Comparison of ENCODE assay signal across 9 mouse cellular contexts in the genomic region with DNA sequence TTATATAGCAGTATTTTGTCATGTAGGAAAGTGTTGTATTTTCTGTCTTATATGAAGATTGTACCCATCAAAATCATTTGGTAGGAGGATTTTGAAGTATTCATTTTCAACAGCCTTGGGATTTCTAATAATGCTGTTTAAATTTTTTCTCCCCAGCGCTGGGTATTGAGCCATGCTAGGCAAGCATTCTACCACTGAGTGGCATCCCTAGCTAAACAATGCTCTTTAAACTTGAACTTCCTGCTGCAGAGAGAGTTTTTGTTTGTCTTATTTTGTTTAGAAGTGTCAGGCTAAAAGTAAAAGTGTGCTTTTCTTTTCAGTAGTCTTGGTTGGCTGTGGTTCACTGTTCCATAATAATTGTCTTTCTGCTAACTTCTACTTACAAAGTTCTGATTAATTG. TPM values are rescaled to one million over a fixed set of nuclear protein-coding genes. Genes with fewer than 3 reads are reported as not detected.
DNase-seq lines count a peak whose midpoint lies in the region; ATAC-seq lines count a peak whose summit lies in the region.
"Had no signal": no experiment of that assay in that cellular context is flagged by ENCODE, and none has a peak within 500 bp of the region (broad histone marks: within the 10 kb centered on the region; RNA-seq: fewer than 3 reads in every experiment).

No protein-coding gene starts in this region.

- ATAC-seq in CD4-positive, CD25-positive, alpha-beta regulatory T cell, adult 4 months: no peak
- ATAC-seq in neural tube, embryonic 12.5 days (ENCODE audit: low FRiP score, low read depth): no peak
- ATAC-seq in liver, embryonic 12.5 days: no peak

- no peaks in the 10 kb centered on the region for H3K27me3 ChIP-seq in neural tube, embryonic 12.5 days (replicated peaks)
- no peaks in the 10 kb centered on the region for H3K27me3 ChIP-seq in liver, embryonic 12.5 days (replicated peaks)

- DNase-seq in CD4-positive, CD25-positive, alpha-beta regulatory T cell, adult 2 months (ENCODE audit: low read depth, low spot score): peak; percentile 27
- DNase-seq in neural tube, embryonic 10.5 days (ENCODE audit: extremely low spot score, low spot score): no peak
- DNase-seq in cerebellum, postnatal 10 days: no peak
- no peak for DNase-seq in ovary, postnatal 36 days (ENCODE audit: low spot score)
- no peak for DNase-seq in ovary, postnatal 14 days (ENCODE audit: low spot score)
- DNase-seq: lung, postnatal 10 days had no signal

- no peak overlapping the region for H3K27ac ChIP-seq in neural tube, embryonic 12.5 days
- H3K27ac ChIP-seq in liver, embryonic 12.5 days: no peak overlapping the region

- H3K9me3 ChIP-seq in neural tube, embryonic 12.5 days: no peaks in the 10 kb centered on the region
- H3K9me3 ChIP-seq in liver, embryonic 12.5 days (replicated peaks): no peaks in the 10 kb centered on the region

- no peak overlapping the region for H3K9ac ChIP-seq in neural tube, embryonic 12.5 days
- H3K9ac ChIP-seq in liver, embryonic 12.5 days: no peak overlapping the region

- H3K4me1 ChIP-seq in neural tube, embryonic 12.5 days: no peaks in the 10 kb centered on the region
- H3K4me1 ChIP-seq in liver, embryonic 12.5 days: peaks cover 3% of the 10 kb centered on the region; the same call in 1 of the 2 replicates

- H3K4me3 ChIP-seq in neural tube, embryonic 12.5 days: no peak overlapping the region
- no peak overlapping the region for H3K4me3 ChIP-seq in liver, embryonic 12.5 days

- H3K4me2 ChIP-seq in neural tube, embryonic 12.5 days (replicated peaks): peak overlapping the region; percentile 33; the same call in 1 of the 2 replicates
- H3K4me2 ChIP-seq in liver, embryonic 12.5 days: peak overlapping the region; percentile 43

- no peaks in the 10 kb centered on the region for H3K36me3 ChIP-seq in neural tube, embryonic 12.5 days
- H3K36me3 ChIP-seq in liver, embryonic 12.5 days: no peaks in the 10 kb centered on the region

- 65% methylated on average over 1 of the region's 1 CpGs for WGBS in neural tube, embryonic 12.5 days
- WGBS in liver, embryonic 12.5 days (ENCODE audit: insufficient replicate concordance): 42% methylated on average over 1 of the region's 1 CpGs

RNA-seq across cellular contexts. Expression of a gene that starts 1.8 kb away (rescaled TPM):
- polyA plus RNA-seq in CD4-positive, CD25-positive, alpha-beta regulatory T cell, adult 4 months (2017; shearing (Covaris generic)): 10 to 100 TPM in 1 of 2 experiments, 1 to 10 TPM in 1; 7.6 to 11.0 TPM
- polyA plus RNA-seq in neural tube, embryonic 12.5 days (2016; fragmentation: Nextera tagmentation; extraction: Ambion mirVana): 17.1 and 19.7 TPM in 2 replicates
- 13.2 TPM in 2 replicates for polyA plus RNA-seq in liver, embryonic 12.5 days (2016; fragmentation: Nextera tagmentation; extraction: Ambion mirVana)

RNA-seq across cellular contexts. Expression of a gene that starts 59.5 kb away (rescaled TPM):
- 1 to 10 TPM; 1.2 to 1.3 TPM for polyA plus RNA-seq in CD4-positive, CD25-positive, alpha-beta regulatory T cell, adult 4 months (2017; shearing (Covaris generic))
- polyA plus RNA-seq in neural tube, embryonic 12.5 days (2016; fragmentation: Nextera tagmentation; extraction: Ambion mirVana): 8.0 and 8.3 TPM in 2 replicates
- polyA plus RNA-seq in liver, embryonic 12.5 days (2016; fragmentation: Nextera tagmentation; extraction: Ambion mirVana): 11.3 and 11.8 TPM in 2 replicates
